Mouse (Mus musculus): ENCODE data around the gene Cacna1e. TPM values are rescaled to one million over a fixed set of nuclear protein-coding genes. Genes with fewer than 3 reads are reported as not detected.

Gene Cacna1e
- polyA plus RNA-seq, 1 experiment from 2014 or later = 0.05 TPM

Other genes with a start within 250 kb of the Cacna1e start
- 6.1 and 6.9 TPM in 2 replicates for gene Ier5, start 215.1 kb upstream of the Cacna1e start, polyA plus RNA-seq (2016; fragmentation: Nextera tagmentation; extraction: Ambion mirVana)